Mouse (Mus musculus) C2C12 (cell line): ENCODE measurements around the gene Vps45. TPM values are rescaled to one million over a fixed set of nuclear protein-coding genes. Genes with fewer than 3 reads are reported as not detected.
A peak's percentile ranks its signal among the peaks of the same experiment; 100 is the strongest.
"Not testable (repeated sequence)": the region's sequence is repeated elsewhere in the genome, so short reads cannot be mapped to it uniquely, and the experiment has no call there.

Experiments used
- H3K27me3 ChIP-seq: one replicate; pipeline ENCODE4 v1.6.1; 2011; ENCODE audit not compliant: control insufficient read depth, insufficient read depth, insufficient read length
- H3K36me3 ChIP-seq: one replicate; pipeline ENCODE4 v1.6.1; 2011; ENCODE audit not compliant: control insufficient read depth, insufficient read depth
- H3K4me3 ChIP-seq: one replicate; pipeline ENCODE4 v1.5.1; 2011; ENCODE audit warnings: mild to moderate bottlenecking, control low read depth; ENCODE audit not compliant: poor library complexity, insufficient read depth, severe bottlenecking
- H3K79me2 ChIP-seq: one replicate; pipeline ENCODE4 v1.6.1; 2011; ENCODE audit not compliant: control insufficient read depth, insufficient read depth
- H3K79me3 ChIP-seq: one replicate; pipeline ENCODE4 v1.6.1; 2011; ENCODE audit warnings: low read depth, control low read depth
- H3ac ChIP-seq: one replicate; pipeline ENCODE3; 2011; ENCODE audit warnings: low read depth; ENCODE audit not compliant: control insufficient read depth, insufficient read length
- CEBPB ChIP-seq: IDR thresholded peaks from one replicate; pipeline ENCODE4 v1.6.1; 2011; ENCODE audit warnings: low read depth, mild to moderate bottlenecking, control low read depth, moderate library complexity
- CTCF ChIP-seq: IDR thresholded peaks from one replicate; pipeline ENCODE4 v1.5.1; 2011; ENCODE audit not compliant: control insufficient read depth, insufficient read depth, insufficient read length
- FOSL1 ChIP-seq: IDR thresholded peaks from one replicate; pipeline ENCODE4 v1.8.0; 2011; ENCODE audit warnings: mild to moderate bottlenecking, low read length; ENCODE audit not compliant: poor library complexity, insufficient read depth, severe bottlenecking
- MAX ChIP-seq: IDR thresholded peaks from one replicate; pipeline ENCODE4 v1.6.1; 2011; ENCODE audit warnings: mild to moderate bottlenecking, control low read depth
- MYOD1 ChIP-seq: IDR thresholded peaks from one replicate; pipeline ENCODE4 v1.6.1; 2011; ENCODE audit warnings: low read depth; ENCODE audit not compliant: control insufficient read depth, insufficient read length
- MYOG ChIP-seq: IDR thresholded peaks from one replicate; pipeline ENCODE4 v1.6.1; 2011; ENCODE audit not compliant: control insufficient read depth, insufficient read length; ENCODE audit errors: extremely low read depth
- USF1 ChIP-seq: IDR thresholded peaks from one replicate; pipeline ENCODE4 v1.6.1; 2011; ENCODE audit warnings: low read depth, mild to moderate bottlenecking, control low read depth, moderate library complexity
- polyA plus RNA-seq: library from polyadenylated mRNA; unstranded; fragments of >200 nt; fragmentation: generic; extraction: Trizol; gene quantifications from one replicate; pipeline ENCODE4 v1.2.1, GENCODE M21; 2012; ENCODE audit warnings: missing spikeins

Gene Vps45
- polyA plus RNA-seq, 1 experiment: 15.6 TPM

DNA sequence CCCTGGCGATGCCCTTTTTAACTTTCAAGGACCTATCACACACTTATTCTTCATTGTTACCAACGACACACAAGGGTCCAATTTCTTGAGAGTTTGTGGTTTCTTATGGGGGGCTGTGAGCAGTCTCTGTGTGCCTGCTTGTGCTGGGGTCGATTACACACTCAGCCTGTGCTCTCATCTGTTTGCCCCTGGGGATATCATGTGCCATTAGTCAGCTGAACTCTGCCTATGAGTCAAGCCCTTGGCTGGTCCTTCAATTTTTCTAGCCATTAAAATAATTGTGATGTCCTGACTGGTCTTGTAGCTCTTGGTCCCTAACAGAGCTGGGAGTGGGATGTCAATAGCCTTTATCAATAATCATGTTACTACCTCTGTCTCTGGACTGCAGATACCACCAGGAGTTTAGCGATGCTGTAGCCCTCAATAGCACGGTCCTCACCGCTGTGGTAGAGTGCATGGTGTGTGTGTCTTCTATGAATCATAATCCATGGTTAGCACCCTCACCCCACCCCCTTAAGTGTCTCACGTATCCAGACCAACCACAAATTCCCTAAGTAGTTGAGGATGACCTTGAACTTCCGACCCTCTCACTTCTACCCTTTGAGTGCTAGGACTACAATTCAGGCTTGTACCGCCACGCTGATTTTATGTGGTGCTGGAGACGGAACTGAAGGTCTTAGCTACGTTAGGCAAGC lies 77.8 kb downstream of the Vps45 start:
- Histone ChIP-seq H3K79me3 (no peaks in the 10 kb centered on the region), H3ac (no peak overlapping the region), H3K36me3 (no peaks in the 10 kb centered on the region), H3K27me3 (no peaks in the 10 kb centered on the region), H3K4me3 (no peak overlapping the region), H3K79me2 (no peaks in the 10 kb centered on the region)
- TF ChIP-seq MYOG (no peak), CEBPB (no peak), MYOD1 (peak; percentile 5), USF1 (peak; percentile 43), FOSL1 (peak; percentile 44), CTCF (no peak), MAX (peak; percentile 41)

DNA sequence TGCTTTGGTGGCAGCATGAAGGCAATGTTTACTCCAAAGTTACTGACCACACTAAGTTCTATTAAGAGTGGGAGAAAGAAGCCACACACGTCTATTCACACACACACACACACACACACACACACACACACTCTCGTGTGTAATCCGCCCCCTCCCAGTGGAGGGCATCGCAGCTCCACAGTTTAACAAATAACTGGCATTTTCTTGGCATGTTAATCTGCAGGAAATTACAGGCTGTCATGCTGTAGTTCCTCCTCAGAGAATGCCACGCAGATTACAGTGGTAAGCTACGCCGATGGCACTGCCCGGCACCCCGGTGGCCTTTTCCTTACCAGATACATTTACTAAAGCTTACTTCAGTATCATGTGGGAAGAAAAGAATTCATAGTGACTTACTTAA lies 80.0 kb downstream of the Vps45 start:
- Histone ChIP-seq H3K79me3 (no peaks in the 10 kb centered on the region), H3K4me3 (no peak overlapping the region), H3ac (no peak overlapping the region), H3K79me2 (no peaks in the 10 kb centered on the region), H3K36me3 (no peaks in the 10 kb centered on the region), H3K27me3 (no peaks in the 10 kb centered on the region)
- no peak for TF ChIP-seq CTCF
- TF ChIP-seq MYOG: no peak
- no peak for TF ChIP-seq CEBPB
- TF ChIP-seq USF1: no peak
- no peak for TF ChIP-seq MYOD1
- TF ChIP-seq FOSL1: no peak
- TF ChIP-seq MAX: no peak

DNA sequence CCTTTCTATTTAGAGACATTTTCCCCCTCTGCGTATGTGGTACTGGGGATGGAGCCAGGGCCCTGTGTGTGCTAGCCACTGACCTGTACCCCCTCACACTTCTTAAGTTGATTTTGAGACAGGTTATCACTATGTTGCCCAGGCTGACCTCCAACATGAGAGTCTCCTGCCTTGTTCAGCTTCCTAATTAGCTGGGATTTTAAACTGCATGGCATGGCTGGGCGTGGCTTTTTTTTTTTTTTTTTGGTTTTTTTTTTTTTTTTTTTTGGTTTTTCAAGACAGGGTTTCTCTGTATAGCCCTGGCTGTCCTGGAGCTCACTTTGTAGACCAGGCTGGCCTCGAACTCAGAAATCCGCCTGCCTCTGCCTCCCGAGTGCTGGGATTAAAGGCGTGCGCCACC lies 80.7 kb downstream of the Vps45 start:
- H3K79me2 ChIP-seq, H3K79me3 ChIP-seq, H3K36me3 ChIP-seq, H3K4me3 ChIP-seq, H3ac ChIP-seq, H3K27me3 ChIP-seq: not testable (repeated sequence)

DNA sequence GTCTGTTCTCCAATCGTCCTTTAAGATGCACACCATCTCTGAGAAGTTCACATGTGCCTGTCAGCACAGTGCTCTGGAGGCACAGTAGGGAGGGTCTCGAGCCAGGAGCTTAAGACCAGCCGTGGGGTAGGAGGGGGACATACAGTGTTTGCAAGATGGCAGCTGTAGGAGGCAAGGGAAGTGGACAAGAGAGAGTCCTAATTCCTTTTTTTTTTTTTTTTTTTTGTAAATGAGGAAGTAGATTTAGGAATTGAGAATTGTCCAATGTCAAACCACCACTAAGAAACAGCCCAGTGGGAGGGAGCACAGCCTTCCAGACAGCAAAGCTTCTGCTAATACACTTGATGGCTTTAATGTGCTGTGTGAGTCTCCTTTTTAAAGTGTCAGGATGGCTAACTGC lies 81.2 kb downstream of the Vps45 start:
- Histone ChIP-seq H3K27me3 (no peaks in the 10 kb centered on the region), H3K4me3 (no peak overlapping the region), H3ac (no peak overlapping the region), H3K79me3 (no peaks in the 10 kb centered on the region), H3K79me2 (no peaks in the 10 kb centered on the region), H3K36me3 (no peaks in the 10 kb centered on the region)
- no peak for TF ChIP-seq CEBPB
- TF ChIP-seq CTCF: no peak

DNA sequence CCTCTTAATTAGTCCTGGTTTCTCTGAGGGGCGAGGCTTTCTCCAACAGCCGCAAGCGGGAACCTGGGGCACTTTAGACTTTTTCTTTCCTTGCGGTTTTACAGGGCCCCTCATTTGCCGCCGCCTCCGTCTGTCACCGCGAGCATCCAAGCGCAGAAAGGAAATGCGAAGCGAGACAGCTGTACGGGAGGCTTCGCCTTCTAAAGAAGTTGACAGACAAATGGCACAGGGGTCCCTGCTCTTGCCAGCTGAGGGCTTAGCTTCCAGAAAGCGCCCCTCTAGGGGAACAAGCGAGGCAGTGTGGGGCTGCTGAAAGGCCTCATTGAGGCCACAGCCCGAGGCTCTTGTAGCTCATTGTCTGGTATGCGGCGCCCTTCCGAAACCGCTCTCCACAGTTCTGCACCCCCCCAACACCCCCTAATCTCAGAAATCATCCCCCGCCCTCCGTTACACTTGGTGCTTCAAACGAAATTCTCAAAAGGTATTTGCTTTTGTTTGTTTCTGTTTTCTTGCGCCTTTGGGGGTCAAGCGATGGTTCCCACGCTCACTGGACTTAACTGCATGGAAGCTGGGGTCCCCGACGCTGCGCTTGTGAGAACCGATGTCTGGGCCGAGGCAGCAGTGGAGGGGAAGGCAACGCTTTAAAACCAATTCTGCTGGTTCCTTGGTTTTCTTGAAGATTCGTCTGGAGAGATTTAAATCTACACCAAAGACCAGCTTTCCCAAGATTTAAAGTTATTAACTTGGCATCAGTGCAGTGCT lies 85.2 kb downstream of the Vps45 start:
- H3K27me3 ChIP-seq: no peaks in the 10 kb centered on the region
- no peak overlapping the region for H3ac ChIP-seq
- no peak overlapping the region for H3K4me3 ChIP-seq
- TF ChIP-seq MYOG: no peak
- TF ChIP-seq USF1: no peak
- TF ChIP-seq MAX: no peak
- no peak for TF ChIP-seq FOSL1
- TF ChIP-seq CEBPB: no peak
- TF ChIP-seq CTCF: no peak
- TF ChIP-seq MYOD1: no peak
- H3K36me3 ChIP-seq: no peaks in the 10 kb centered on the region
- no peaks in the 10 kb centered on the region for H3K79me3 ChIP-seq
- H3K79me2 ChIP-seq: no peaks in the 10 kb centered on the region

DNA sequence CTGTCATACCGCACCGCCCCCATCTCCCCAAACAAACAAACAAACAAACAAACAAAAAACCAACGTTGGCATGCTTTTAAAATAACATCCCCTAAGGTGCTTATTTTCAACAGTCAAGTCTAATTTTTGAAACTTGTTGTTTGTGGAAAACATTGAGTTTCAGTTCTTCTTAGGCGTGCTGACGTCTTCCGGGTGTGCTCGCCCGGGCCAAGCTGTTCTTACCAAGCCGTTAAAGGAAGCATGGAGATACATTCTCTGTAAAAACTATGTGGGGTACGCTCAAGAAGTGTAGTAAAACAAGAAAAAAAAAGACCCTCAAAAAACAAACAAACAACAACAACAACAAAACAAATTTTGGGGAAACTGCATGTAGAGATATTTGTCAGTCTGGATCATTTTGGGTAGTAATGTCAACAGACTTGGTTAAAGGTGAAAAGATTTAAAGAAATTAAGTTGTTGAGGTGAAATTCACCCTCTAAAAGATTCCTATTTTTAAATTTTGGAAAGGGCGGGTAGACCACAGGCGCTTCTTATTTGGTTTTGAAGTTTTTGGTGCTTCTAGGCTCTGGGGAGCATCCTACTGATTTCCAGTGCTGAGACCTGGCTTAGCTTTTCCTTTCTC lies 85.9 kb downstream of the Vps45 start:
- Histone ChIP-seq H3K4me3 (no peak overlapping the region), H3K79me2 (no peaks in the 10 kb centered on the region), H3K27me3 (no peaks in the 10 kb centered on the region), H3ac (no peak overlapping the region), H3K36me3 (no peaks in the 10 kb centered on the region), H3K79me3 (no peaks in the 10 kb centered on the region)
- TF ChIP-seq CEBPB (no peak), USF1 (no peak), MAX (no peak), MYOG (no peak), MYOD1 (no peak)

DNA sequence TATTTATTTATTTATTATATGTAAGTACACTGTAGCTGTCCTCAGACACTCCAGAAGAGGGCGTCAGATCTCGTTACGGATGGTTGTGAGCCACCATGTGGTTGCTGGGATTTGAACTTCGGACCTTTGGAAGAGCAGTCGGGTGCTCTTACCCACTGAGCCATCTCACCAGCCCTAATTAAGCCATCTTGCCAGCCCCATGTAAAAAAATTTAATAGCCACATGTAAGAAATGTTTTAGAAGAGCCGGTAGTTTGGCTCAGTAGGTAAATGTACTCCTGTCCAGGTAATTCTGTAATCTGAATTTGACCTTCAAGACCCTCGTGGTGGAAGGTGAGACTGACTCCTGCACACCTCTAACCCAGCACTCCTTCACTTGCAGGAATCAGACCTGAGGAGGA lies 87.6 kb downstream of the Vps45 start:
- H3K79me3 ChIP-seq, H3K79me2 ChIP-seq, H3K4me3 ChIP-seq, H3ac ChIP-seq, H3K36me3 ChIP-seq, H3K27me3 ChIP-seq: not testable (repeated sequence)
